Mouse (Mus musculus) intestine, embryonic 14.5 days (tissue): ENCODE measurements around the gene Mn1. TPM values are rescaled to one million over a fixed set of nuclear protein-coding genes. Genes with fewer than 3 reads are reported as not detected.

ENCODE experiments used
- ATAC-seq: fragments of 200-750 bp; cut with Nextera tagmentation; replicated peaks from 2 replicates; pipeline ENCODE4 v1.8.0; 2017; ENCODE audit warnings: low read depth, moderate number of reproducible peaks, moderate TSS enrichment, moderate library complexity; ENCODE audit not compliant: low FRiP score, low TSS enrichment
- DNase-seq: peaks from one replicate; pipeline ENCODE4 v3.0.0-alpha.2; 2018; ENCODE audit warnings: low spot score
- H3K27ac ChIP-seq: fragments of 300-500 bp; sonication (generic); 2 replicates; pipeline ENCODE4 v1.5.1; 2014; ENCODE audit warnings: low read depth, mild to moderate bottlenecking, control low read depth
- H3K27me3 ChIP-seq: fragments of 300-500 bp; sonication (generic); replicated peaks from 2 replicates; pipeline ENCODE4 v1.6.1; 2014; ENCODE audit warnings: low read length, control low read depth; ENCODE audit not compliant: control insufficient read depth, insufficient read depth
- H3K36me3 ChIP-seq: fragments of 300-500 bp; sonication (generic); 2 replicates; pipeline ENCODE4 v1.6.1; 2014; ENCODE audit warnings: low read length, control low read depth; ENCODE audit not compliant: control insufficient read depth, insufficient read depth
- H3K4me1 ChIP-seq: fragments of 300-500 bp; sonication (generic); replicated peaks from 2 replicates; pipeline ENCODE4 v1.6.1; 2014; ENCODE audit warnings: low read length, control low read depth, mixed read lengths; ENCODE audit not compliant: control insufficient read depth, insufficient read depth
- H3K4me2 ChIP-seq: fragments of 300-500 bp; sonication (generic); 2 replicates; pipeline ENCODE4 v1.6.1; 2014; ENCODE audit warnings: low read length
- H3K4me3 ChIP-seq: fragments of 300-500 bp; sonication (generic); 2 replicates; pipeline ENCODE4 v1.5.1; 2014; ENCODE audit warnings: low read depth, low read length, control low read depth, mixed read lengths
- H3K9ac ChIP-seq: fragments of 300-500 bp; sonication (generic); 2 replicates; pipeline ENCODE4 v1.6.1; 2014; ENCODE audit warnings: mild to moderate bottlenecking, low read length
- H3K9me3 ChIP-seq: fragments of 300-500 bp; sonication (generic); 2 replicates; pipeline ENCODE4 v1.6.1; 2016; ENCODE audit warnings: low read length, control low read depth; ENCODE audit not compliant: control insufficient read depth
- WGBS: fragments of 180-500 bp; shearing (Covaris S2); extraction: QIAGEN DNeasy Blood & Tissue Kit; methylation state at CpG from one replicate; pipeline ENCODE4 v1.1.7; 2014; 5-methylcytosine and 5-hydroxymethylcytosine counted together
- polyA plus RNA-seq: library from polyadenylated mRNA; unstranded; fragments of >200 nt; fragmentation: Nextera tagmentation; extraction: Ambion mirVana; gene quantifications from 2 replicates; pipeline ENCODE4 v1.2.1, GENCODE M21; 2014

The Mn1 gene
- polyA plus RNA-seq, 1 experiment from 2014 or later, result 10.9 TPM

- Histone ChIP-seq H3K4me2 (no peak overlapping the region), H3K4me1 (no peaks in the 10 kb centered on the region), H3K27me3 (no peaks in the 10 kb centered on the region), H3K4me3 (no peak overlapping the region), H3K9me3 (no peaks in the 10 kb centered on the region), H3K36me3 (no peaks in the 10 kb centered on the region), H3K9ac (no peak overlapping the region), H3K27ac (no peak overlapping the region)
- 65% methylated on average over 3 of the region's 3 CpGs for WGBS
- no peak for ATAC-seq
- no peak for DNase-seq
Observed at GRCm38 (mm10) chr5:111500036-111500435, 82.9 kb downstream of the Mn1 start.

GRCm38 (mm10) chr5:111501691-111502441 lies 84.7 kb downstream of the Mn1 start:
- ATAC-seq (no peak), DNase-seq (no peak)

DNA sequence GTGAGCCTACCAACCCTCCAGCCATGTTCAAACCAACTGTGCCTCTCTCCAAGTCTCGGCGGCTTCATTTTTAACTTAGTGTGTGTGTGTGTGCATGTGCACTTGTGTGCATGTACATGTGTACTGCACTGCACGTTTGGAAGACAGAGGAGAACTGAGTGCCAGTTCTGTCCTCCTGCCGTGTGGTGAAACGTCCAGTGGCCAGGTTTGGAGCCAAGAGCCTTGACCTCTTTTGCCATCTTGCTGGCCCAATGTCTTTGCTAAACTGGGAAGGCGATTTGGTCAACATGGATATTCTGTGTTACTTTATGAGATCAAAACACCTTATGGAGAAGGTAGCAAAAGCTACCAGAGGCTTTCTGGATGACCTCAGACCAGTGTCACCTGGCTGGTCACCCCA lies 88.1 kb downstream of the Mn1 start:
- WGBS, result 93% methylated on average over 6 of the region's 6 CpGs
- Histone ChIP-seq H3K27me3 (no peaks in the 10 kb centered on the region), H3K9me3 (no peaks in the 10 kb centered on the region)

More at GRCm38 (mm10) chr5:111501691-111502441, 84.7 kb downstream of the Mn1 start:
- Histone ChIP-seq H3K36me3 (no peaks in the 10 kb centered on the region), H3K27ac (no peak overlapping the region), H3K9me3 (no peaks in the 10 kb centered on the region), H3K4me1 (peaks cover 6% of the 10 kb centered on the region), H3K4me2 (no peak overlapping the region), H3K4me3 (no peak overlapping the region), H3K27me3 (no peaks in the 10 kb centered on the region), H3K9ac (no peak overlapping the region)
- WGBS, result 49% methylated on average over 13 of the region's 13 CpGs

DNA sequence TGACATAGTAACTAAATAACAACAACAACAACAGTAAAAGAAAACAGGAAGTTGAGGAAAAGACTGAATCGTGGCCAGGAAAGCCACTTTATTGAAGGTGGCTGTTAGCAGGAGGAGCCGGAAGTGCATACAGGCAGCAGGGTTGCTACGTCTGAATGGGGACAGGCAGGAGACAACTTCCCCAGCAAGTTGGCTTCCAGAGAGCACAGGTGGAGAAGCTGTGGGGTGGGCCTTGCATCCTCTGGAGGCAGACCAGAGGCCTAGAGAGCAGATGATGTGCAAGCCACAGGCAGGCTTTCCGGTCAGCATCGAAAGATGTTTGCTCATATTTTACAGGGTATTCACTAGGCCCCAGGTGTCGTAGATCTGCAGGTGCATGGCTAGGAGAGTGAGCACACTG lies 88.7 kb downstream of the Mn1 start:
- Histone ChIP-seq H3K4me1 (peaks cover 13% of the 10 kb centered on the region), H3K27ac (no peak overlapping the region), H3K4me3 (no peak overlapping the region), H3K27me3 (no peaks in the 10 kb centered on the region), H3K4me2 (no peak overlapping the region), H3K9me3 (no peaks in the 10 kb centered on the region), H3K9ac (no peak overlapping the region), H3K36me3 (no peaks in the 10 kb centered on the region)
- 85% methylated on average over 6 of the region's 6 CpGs for WGBS
- no peak for DNase-seq
- no peak for ATAC-seq

More for the DNA sequence above, 88.1 kb downstream of the Mn1 start:
- Histone ChIP-seq H3K4me2 (no peak overlapping the region), H3K27ac (no peak overlapping the region), H3K4me1 (peaks cover 13% of the 10 kb centered on the region), H3K9ac (no peak overlapping the region), H3K4me3 (no peak overlapping the region), H3K36me3 (no peaks in the 10 kb centered on the region)
- ATAC-seq (no peak), DNase-seq (no peak)

DNA sequence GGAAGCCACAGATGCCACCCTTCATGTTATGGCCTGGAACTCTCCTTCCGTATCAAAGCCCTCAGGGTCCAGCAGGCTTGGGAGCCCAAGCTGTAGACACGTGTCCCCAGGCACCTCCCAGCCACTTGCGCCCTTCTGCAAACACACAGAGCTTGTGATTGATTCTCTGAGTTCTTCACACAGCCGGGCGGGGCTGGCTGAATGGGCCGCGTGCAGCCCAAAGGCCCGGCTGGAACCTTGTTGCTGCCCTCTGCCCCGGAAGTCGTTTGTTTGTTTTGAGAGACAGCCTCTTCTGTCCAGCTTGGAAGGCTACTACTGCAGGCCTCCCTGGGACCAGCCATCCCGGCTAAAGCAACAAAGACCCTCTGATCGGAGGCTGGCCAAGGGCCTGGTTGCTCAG lies 89.2 kb downstream of the Mn1 start:
- H3K4me1 ChIP-seq, result peaks cover 13% of the 10 kb centered on the region
- H3K27ac ChIP-seq, result no peak overlapping the region
- no peak overlapping the region for H3K9ac ChIP-seq
- no peak overlapping the region for H3K4me3 ChIP-seq
- H3K27me3 ChIP-seq, result no peaks in the 10 kb centered on the region
- H3K9me3 ChIP-seq, result no peaks in the 10 kb centered on the region
- H3K36me3 ChIP-seq, result no peaks in the 10 kb centered on the region
- H3K4me2 ChIP-seq, result no peak overlapping the region
- 17% methylated on average over 12 of the region's 12 CpGs for WGBS
- DNase-seq (no peak), ATAC-seq (peak; percentile 32; the same call in 1 of the 2 replicates)

Other genes with a start within 250 kb of the Mn1 start
- 114 and 115 TPM in 2 replicates for gene Pitpnb, start 86.6 kb upstream of the Mn1 start, polyA plus RNA-seq